Comparison of ENCODE assay signal across 24 mouse cellular contexts in genomic region chr3:97967627-97968026, GRCm38 (mm10). TPM values are rescaled to one million over a fixed set of nuclear protein-coding genes. Genes with fewer than 3 reads are reported as not detected.
DNase-seq lines count a peak whose midpoint lies in the region; ATAC-seq and TF ChIP-seq lines count a peak whose summit lies in the region.
"Had no signal": no experiment of that assay in that cellular context is flagged by ENCODE, and none has a peak within 500 bp of the region (broad histone marks: within the 10 kb centered on the region; RNA-seq: fewer than 3 reads in every experiment).

No protein-coding gene starts in this region.

- H3ac ChIP-seq in myocyte (ENCODE audit: control insufficient read depth, insufficient read length), result no peak overlapping the region

- no peaks in the 10 kb centered on the region for H3K27me3 ChIP-seq in liver, embryonic 14.5 days (ENCODE audit: control insufficient read depth, insufficient read depth, low read length)
- no peaks in the 10 kb centered on the region for H3K27me3 ChIP-seq in myocyte (ENCODE audit: control insufficient read depth, insufficient read depth, insufficient read length)
- H3K27me3 ChIP-seq in hindbrain, embryonic 16.5 days (replicated peaks; ENCODE audit: control insufficient read depth, insufficient read depth, low read length), result no peaks in the 10 kb centered on the region
- H3K27me3 ChIP-seq in heart, adult 2 months (ENCODE audit: control insufficient read depth, insufficient read depth, low read length), result no peaks in the 10 kb centered on the region
- H3K27me3 ChIP-seq: forebrain, embryonic 12.5 days; hindbrain, embryonic 12.5 days; limb, embryonic 15.5 days had no signal

- no peaks in the 10 kb centered on the region for H3K36me3 ChIP-seq in liver, embryonic 14.5 days (replicated peaks; ENCODE audit: control insufficient read depth, insufficient read depth, low read depth)
- no peaks in the 10 kb centered on the region for H3K36me3 ChIP-seq in myocyte (ENCODE audit: control insufficient read depth, insufficient read depth)
- no peaks in the 10 kb centered on the region for H3K36me3 ChIP-seq in hindbrain, embryonic 16.5 days (ENCODE audit: control insufficient read depth, insufficient read depth, low read length)
- no peaks in the 10 kb centered on the region for H3K36me3 ChIP-seq in heart, adult 2 months (ENCODE audit: control insufficient read depth, insufficient read depth, low read length)
- H3K36me3 ChIP-seq: forebrain, embryonic 12.5 days; G1E; hindbrain, embryonic 12.5 days; limb, embryonic 10.5 days; limb, embryonic 15.5 days; midbrain, embryonic 12.5 days had no signal

- H3K4me2 ChIP-seq in liver, embryonic 14.5 days (ENCODE audit: low read depth), result no peak overlapping the region
- no peak overlapping the region for H3K4me2 ChIP-seq in myocyte (ENCODE audit: low read depth)
- no peak overlapping the region for H3K4me2 ChIP-seq in hindbrain, embryonic 16.5 days (ENCODE audit: low read length)
- H3K4me2 ChIP-seq: forebrain, embryonic 12.5 days; hindbrain, embryonic 12.5 days; limb, embryonic 15.5 days; lung, embryonic 14.5 days; midbrain, embryonic 12.5 days had no signal

- peak; percentile 45 for DNase-seq in 416B (ENCODE audit: low read depth)
- DNase-seq in MEL-GATA-1-ER (ENCODE audit: extremely low read depth, low read depth), result peak; percentile 48
- DNase-seq in liver, embryonic 14.5 days (ENCODE audit: low read depth in 3 of 3, low spot score in 3 of 3), result peak in 1 of 3 experiments; percentile 33
- no peak for DNase-seq in heart, adult 2 months
- DNase-seq in cerebellum, adult 18-20 months, result no peak
- DNase-seq: adrenal gland, postnatal 25 days; cerebellum, adult 2 months; cerebellum, postnatal 14 days; gastrocnemius, postnatal 10 days; kidney, adult 8-10 months; kidney, postnatal 4 days; lung, embryonic 14.5 days; lung, postnatal 14 days; right cerebral cortex, postnatal 14 days; thymus, postnatal 4 days had no signal

- H3K9ac ChIP-seq in liver, embryonic 14.5 days (replicated peaks), result no peak overlapping the region
- no peak overlapping the region for H3K9ac ChIP-seq in hindbrain, embryonic 16.5 days (ENCODE audit: low read depth, low read length)
- no peak overlapping the region for H3K9ac ChIP-seq in heart, adult 2 months (ENCODE audit: low read depth, low read length)
- H3K9ac ChIP-seq: forebrain, embryonic 12.5 days; hindbrain, embryonic 12.5 days; limb, embryonic 15.5 days; lung, embryonic 14.5 days; midbrain, embryonic 12.5 days had no signal

- no peak overlapping the region for H3K27ac ChIP-seq in liver, embryonic 14.5 days
- no peak overlapping the region for H3K27ac ChIP-seq in hindbrain, embryonic 16.5 days (ENCODE audit: low read depth, low read length)
- H3K27ac ChIP-seq in heart, adult 2 months, result no peak overlapping the region
- H3K27ac ChIP-seq: forebrain, embryonic 12.5 days; hindbrain, embryonic 12.5 days; kidney, postnatal 0 days; limb, embryonic 10.5 days; limb, embryonic 15.5 days; midbrain, embryonic 12.5 days had no signal

- H3K79me2 ChIP-seq in myocyte (ENCODE audit: control insufficient read depth, insufficient read depth), result no peaks in the 10 kb centered on the region
- no peaks in the 10 kb centered on the region for H3K79me2 ChIP-seq in heart, adult 2 months (replicated peaks; ENCODE audit: control insufficient read depth, insufficient read depth, low read length)

- ATAC-seq in liver, embryonic 14.5 days (ENCODE audit: insufficient read depth), result peak; percentile 50; the same call in 1 of the 2 replicates
- no peak for ATAC-seq in hindbrain, embryonic 16.5 days

- TF ChIP-seq POLR2A in myocyte (IDR thresholded peaks at IDR 0.05; ENCODE audit: insufficient read length, low read depth), result no peak
- no peak for TF ChIP-seq POLR2A in heart, adult 2 months (IDR thresholded peaks at IDR 0.05; ENCODE audit: insufficient read depth, low read depth, low read length)

- TF ChIP-seq EP300 in liver, embryonic 14.5 days (IDR thresholded peaks at IDR 0.05; ENCODE audit: low read depth), result no peak
- TF ChIP-seq EP300 in heart, adult 2 months (IDR thresholded peaks at IDR 0.05; ENCODE audit: insufficient read depth, low read depth, low read length), result no peak

- H3K4me3 ChIP-seq in liver, embryonic 14.5 days (ENCODE audit: insufficient read depth in 1 of 2, low read depth in 2 of 2, low read length in 2 of 2), result no peak overlapping the region
- no peak overlapping the region for H3K4me3 ChIP-seq in myocyte
- H3K4me3 ChIP-seq in hindbrain, embryonic 16.5 days (ENCODE audit: low read length), result no peak overlapping the region
- H3K4me3 ChIP-seq in heart, adult 2 months, result no peak overlapping the region
- H3K4me3 ChIP-seq: forebrain, embryonic 12.5 days; hindbrain, embryonic 12.5 days; limb, embryonic 10.5 days; limb, embryonic 15.5 days; midbrain, embryonic 12.5 days had no signal

- no peak for TF ChIP-seq CTCF in liver, embryonic 14.5 days (IDR thresholded peaks at IDR 0.05; ENCODE audit: low read depth)
- no peak for TF ChIP-seq CTCF in heart, adult 2 months (IDR thresholded peaks at IDR 0.05)

- WGBS in liver, embryonic 14.5 days (ENCODE audit: insufficient replicate concordance), result 26% methylated on average over 2 of the region's 2 CpGs
- WGBS in hindbrain, embryonic 16.5 days, result 61% methylated on average over 2 of the region's 2 CpGs
- WGBS in heart, adult 2 months, result 69% methylated on average over 2 of the region's 2 CpGs

- peaks cover 2 to 29% of the 10 kb centered on the region in 2 experiments; a peak in 2 of 4 replicates for H3K4me1 ChIP-seq in liver, embryonic 14.5 days (replicated peaks; ENCODE audit: control insufficient read depth in 2 of 2, insufficient read depth in 2 of 2, low read length in 1 of 2)
- H3K4me1 ChIP-seq in hindbrain, embryonic 16.5 days (ENCODE audit: control insufficient read depth, insufficient read depth, low read depth, low read length), result no peaks in the 10 kb centered on the region
- H3K4me1 ChIP-seq in heart, adult 2 months (ENCODE audit: control insufficient read depth, insufficient read depth, low read length), result peaks cover 4% of the 10 kb centered on the region

- intact Hi-C loops in heart, adult 2 months (cut with DNase I), result no loop called here

- no peaks in the 10 kb centered on the region for H3K9me3 ChIP-seq in liver, embryonic 14.5 days (ENCODE audit: control insufficient read depth, low read length)
- no peaks in the 10 kb centered on the region for H3K9me3 ChIP-seq in hindbrain, embryonic 16.5 days (ENCODE audit: control insufficient read depth, low read length)
- H3K9me3 ChIP-seq: forebrain, embryonic 12.5 days; hindbrain, embryonic 12.5 days; limb, embryonic 10.5 days; limb, embryonic 15.5 days; midbrain, embryonic 12.5 days had no signal

TF ChIP-seq in myocyte, 11 proteins besides CTCF, POLR2A, EP300 and RAD21:
- peak; percentile 9 for TF ChIP-seq USF1 (IDR thresholded peaks at IDR 0.05; ENCODE audit: low read depth)
- no peak for TF ChIP-seq TCF3 (IDR thresholded peaks at IDR 0.05; ENCODE audit: insufficient read length, low read depth)
TF ChIP-seq in myocyte: peak in this region for 1.

RNA-seq across cellular contexts. Expression of gene Notch2, which starts 45.7 kb away (rescaled TPM):
- polyA plus RNA-seq in liver, embryonic 14.5 days (2012; rRNA removed), result 2.7 and 3.0 TPM in 2 replicates
- 5.4 and 5.8 TPM in 2 replicates for polyA plus RNA-seq in liver, embryonic 14.5 days (2014; fragmentation: Nextera tagmentation; extraction: Ambion mirVana)
- polyA plus RNA-seq in myocyte (2012; fragmentation: generic; extraction: Trizol), result 15.1 TPM
- 7.6 and 12.1 TPM in 2 replicates for polyA plus RNA-seq in hindbrain, embryonic 16.5 days (2015; fragmentation: Nextera tagmentation; extraction: Ambion mirVana)
- total RNA-seq in heart, adult 2 months (2021), result 10 to 100 TPM; 14.9 to 18.1 TPM
- polyA plus RNA-seq in heart, adult 2 months (2012; rRNA removed), result 10.0 and 14.1 TPM in 2 replicates
- polyA plus RNA-seq: G1E had no signal

Comparison
In these comparisons a context has a peak if more than half of its experiments do, and no peak if none do; other contexts are left out.
1. DNase-seq: peak in 416B (single experiment) and MEL-GATA-1-ER (single experiment); none in heart, adult 2 months (0 of 2) and cerebellum, adult 18-20 months (0 of 2).